Mouse (Mus musculus) kidney, adult 2 months (tissue): ENCODE data around the gene Unc5c.

ENCODE experiments used
- CTCF ChIP-seq: fragments of 200-500 bp; conservative IDR thresholded peaks from 2 replicates; pipeline ENCODE4 v1.5.1; 2011; ENCODE audit warnings: low read depth, mild to moderate bottlenecking, control low read depth, low read length, moderate library complexity, mixed read lengths; ENCODE audit not compliant: insufficient read depth, insufficient read length
- POLR2A ChIP-seq: fragments of 200-500 bp; IDR thresholded peaks from one replicate; pipeline ENCODE4 v1.6.1; 2011; ENCODE audit warnings: low read depth, low read length, control low read depth

GRCm38 (mm10) chr3:141597974-141598373 lies 133.0 kb downstream of the Unc5c start:
- TF ChIP-seq CTCF = no peak
- TF ChIP-seq POLR2A = no peak
